Mouse (Mus musculus) heart, embryonic 16.5 days (tissue): ENCODE results near the gene Mxi1. TPM values are rescaled to one million over a fixed set of nuclear protein-coding genes. Genes with fewer than 3 reads are reported as not detected.

Experiments used
- ATAC-seq: fragments of 200-750 bp; cut with Nextera tagmentation; replicated peaks from 2 replicates; pipeline ENCODE4 v1.8.0; 2017; ENCODE audit warnings: moderate number of reproducible peaks; ENCODE audit not compliant: insufficient read depth, low FRiP score; ENCODE audit errors: extremely low read depth
- H3K27ac ChIP-seq: fragments of 300-500 bp; sonication (generic); 2 replicates; pipeline ENCODE4 v1.5.1; 2014; ENCODE audit warnings: mild to moderate bottlenecking, low read length, control low read depth, moderate library complexity
- H3K27me3 ChIP-seq: fragments of 300-500 bp; sonication (generic); 2 replicates; pipeline ENCODE4 v1.6.1; 2014; ENCODE audit warnings: low read length, mixed read lengths; ENCODE audit not compliant: control insufficient read depth, insufficient read depth
- H3K36me3 ChIP-seq: fragments of 300-500 bp; sonication (generic); 2 replicates; pipeline ENCODE4 v1.6.1; 2014; ENCODE audit not compliant: control insufficient read depth, insufficient read depth
- H3K4me1 ChIP-seq: fragments of 300-500 bp; sonication (generic); 2 replicates; pipeline ENCODE4 v1.6.1; 2014; ENCODE audit warnings: low read length, mixed read lengths; ENCODE audit not compliant: control insufficient read depth, insufficient read depth
- H3K4me2 ChIP-seq: fragments of 300-500 bp; sonication (generic); 2 replicates; pipeline ENCODE4 v1.6.1; 2014; ENCODE audit warnings: low read depth, mild to moderate bottlenecking, control low read depth, low read length
- H3K4me3 ChIP-seq: fragments of 300-500 bp; sonication (generic); 2 replicates; pipeline ENCODE4 v1.5.1; 2014; ENCODE audit warnings: mild to moderate bottlenecking, control low read depth, low read length
- H3K9ac ChIP-seq: fragments of 300-500 bp; sonication (generic); 2 replicates; pipeline ENCODE4 v1.6.1; 2014; ENCODE audit warnings: low read length, control low read depth
- H3K9me3 ChIP-seq: fragments of 300-500 bp; sonication (generic); replicated peaks from 2 replicates; pipeline ENCODE4 v1.6.1; 2016; ENCODE audit warnings: low read length; ENCODE audit not compliant: control insufficient read depth
- WGBS: fragments of 180-500 bp; shearing (Covaris S2); extraction: QIAGEN DNeasy Blood & Tissue Kit; methylation state at CpG from one replicate; pipeline ENCODE4 v1.1.7; 2014; 5-methylcytosine and 5-hydroxymethylcytosine counted together
- polyA plus RNA-seq: library from polyadenylated mRNA; unstranded; fragments of >200 nt; fragmentation: Nextera tagmentation; extraction: Ambion mirVana; gene quantifications from 2 replicates; pipeline ENCODE4 v1.2.1, GENCODE M21; 2015

Mxi1 gene
- polyA plus RNA-seq, 1 experiment from 2014 or later, result 28.7 TPM

- no peak for ATAC-seq
- Histone ChIP-seq H3K27ac (peak overlapping the region; percentile 25; the same call in 1 of the 2 replicates), H3K9ac (no peak overlapping the region), H3K4me1 (peaks cover 35% of the 10 kb centered on the region), H3K4me2 (no peak overlapping the region), H3K27me3 (no peaks in the 10 kb centered on the region), H3K4me3 (no peak overlapping the region), H3K36me3 (no peaks in the 10 kb centered on the region), H3K9me3 (no peaks in the 10 kb centered on the region)
- WGBS, result 69% methylated on average over 16 of the region's 16 CpGs
Measured at GRCm38 (mm10) chr19:53318143-53319132, 8.1 kb downstream of the Mxi1 start.

- no peaks in the 10 kb centered on the region for H3K9me3 ChIP-seq
- no peak overlapping the region for H3K4me3 ChIP-seq
- WGBS, result 55% methylated on average over 9 of the region's 9 CpGs
- ATAC-seq, result no peak
- H3K4me1 ChIP-seq, result peaks cover 29% of the 10 kb centered on the region
- no peak overlapping the region for H3K4me2 ChIP-seq
- no peak overlapping the region for H3K27ac ChIP-seq
- no peaks in the 10 kb centered on the region for H3K36me3 ChIP-seq
- no peaks in the 10 kb centered on the region for H3K27me3 ChIP-seq
- no peak overlapping the region for H3K9ac ChIP-seq
Measured at GRCm38 (mm10) chr19:53320264-53321110, 10.2 kb downstream of the Mxi1 start.

DNA sequence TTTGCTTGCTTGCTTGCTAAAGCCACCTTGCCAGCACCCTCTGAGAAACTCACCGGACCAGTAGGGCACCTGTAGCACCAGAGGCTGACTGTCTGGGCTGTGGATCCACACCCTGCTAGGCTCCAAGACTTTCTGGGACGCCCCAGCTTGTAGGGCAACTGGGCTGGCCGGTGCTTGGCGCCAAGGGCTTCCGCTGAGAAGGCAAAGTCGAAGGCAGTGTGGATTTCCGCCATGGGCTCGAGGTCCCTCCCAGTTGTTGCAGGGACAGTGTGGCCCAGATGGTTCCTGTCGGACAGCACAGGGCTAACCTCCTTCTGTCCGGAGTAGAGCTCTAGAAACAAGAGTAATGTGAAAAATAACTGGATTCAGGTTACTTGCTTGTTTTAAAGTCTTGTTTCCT is 11.0 kb downstream of the Mxi1 start:
- Histone ChIP-seq H3K9ac (peak overlapping the region; percentile 18; the same call in 1 of the 2 replicates), H3K27ac (peak overlapping the region; percentile 52; the same call in 1 of the 2 replicates)

DNA sequence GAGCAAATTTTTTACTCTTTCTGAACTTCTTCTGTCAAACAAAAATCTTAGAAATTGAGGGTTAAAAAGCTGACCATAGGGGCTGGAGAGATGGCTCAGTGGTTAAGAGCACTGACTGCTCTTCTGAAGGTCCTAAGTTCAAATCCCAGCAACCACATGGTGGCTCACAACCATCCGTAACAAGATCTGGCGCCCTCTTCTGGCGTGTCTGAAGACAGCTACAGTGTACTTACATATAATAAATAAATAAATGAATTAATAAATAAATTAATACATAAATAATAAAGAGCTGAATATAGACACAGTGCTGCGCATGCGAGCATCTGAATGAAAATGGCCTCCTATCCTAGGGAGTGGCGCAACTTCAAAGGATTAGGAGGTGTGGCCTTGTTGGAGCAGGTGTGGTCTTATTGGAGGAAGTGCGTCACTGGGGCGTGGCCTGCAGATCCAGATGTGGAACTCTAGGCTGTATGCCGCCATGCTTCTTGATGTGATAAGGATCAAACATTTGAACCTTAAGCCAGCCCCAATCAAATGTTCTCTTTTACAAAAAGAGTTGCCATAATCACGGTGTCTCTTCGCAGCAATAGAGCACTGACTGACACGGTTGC is 12.2 kb downstream of the Mxi1 start:
- 89% methylated on average over 12 of the region's 12 CpGs for WGBS
- ATAC-seq, result no peak
- Histone ChIP-seq H3K4me3 (no peak overlapping the region), H3K9ac (no peak overlapping the region), H3K27ac (no peak overlapping the region), H3K9me3 (no peaks in the 10 kb centered on the region), H3K4me1 (peaks cover 34% of the 10 kb centered on the region), H3K27me3 (no peaks in the 10 kb centered on the region), H3K4me2 (no peak overlapping the region), H3K36me3 (no peaks in the 10 kb centered on the region)

More for the DNA sequence above, 11.0 kb downstream of the Mxi1 start:
- H3K27me3 ChIP-seq, result no peaks in the 10 kb centered on the region
- H3K36me3 ChIP-seq, result no peaks in the 10 kb centered on the region
- 0 out of 2 replicates have a peak overlapping the region, but pooled peaks have one; percentile 14 for H3K4me2 ChIP-seq
- 73% methylated on average over 10 of the region's 10 CpGs for WGBS
- no peaks in the 10 kb centered on the region for H3K9me3 ChIP-seq
- peaks cover 33% of the 10 kb centered on the region for H3K4me1 ChIP-seq
- no peak overlapping the region for H3K4me3 ChIP-seq
- ATAC-seq, result no peak

DNA sequence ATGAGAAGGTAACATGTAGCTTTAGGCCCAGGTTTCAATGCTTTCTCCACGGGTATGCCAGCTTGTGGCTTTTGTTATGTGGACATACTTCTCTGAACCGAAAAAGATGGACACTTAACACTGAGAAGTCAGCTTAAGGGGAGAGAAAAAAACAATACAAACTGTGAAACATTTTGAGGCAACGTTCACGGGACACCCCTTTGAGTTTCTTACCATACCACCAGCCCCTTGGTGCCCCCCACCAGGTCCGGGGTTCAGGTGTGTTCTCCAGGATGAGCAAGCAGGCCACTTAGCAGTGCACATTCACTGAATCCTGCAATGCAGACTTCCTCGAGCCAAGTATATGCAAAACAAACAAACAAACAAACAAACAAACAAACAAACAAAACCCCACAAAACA is 14.5 kb downstream of the Mxi1 start:
- peaks cover 24% of the 10 kb centered on the region for H3K4me1 ChIP-seq
- WGBS, result 53% methylated on average over 6 of the region's 6 CpGs
- H3K9ac ChIP-seq, result peak overlapping the region; percentile 69
- H3K27ac ChIP-seq, result no peak overlapping the region; the same call in 1 of the 2 replicates
- H3K9me3 ChIP-seq, result no peaks in the 10 kb centered on the region
- no peak overlapping the region for H3K4me3 ChIP-seq
- ATAC-seq, result no peak
- no peaks in the 10 kb centered on the region for H3K36me3 ChIP-seq
- H3K4me2 ChIP-seq, result peak overlapping the region; percentile 82; the same call in 1 of the 2 replicates
- no peaks in the 10 kb centered on the region for H3K27me3 ChIP-seq

- WGBS, result 6% methylated on average over 27 of the region's 27 CpGs
Measured at GRCm38 (mm10) chr19:53325578-53326295, 15.4 kb downstream of the Mxi1 start.

GRCm38 (mm10) chr19:53328116-53328515 is 17.8 kb downstream of the Mxi1 start:
- Histone ChIP-seq H3K27ac (no peak overlapping the region), H3K9me3 (no peaks in the 10 kb centered on the region), H3K9ac (no peak overlapping the region), H3K36me3 (peaks cover 14% of the 10 kb centered on the region), H3K4me2 (no peak overlapping the region), H3K4me1 (peaks cover 14% of the 10 kb centered on the region), H3K27me3 (no peaks in the 10 kb centered on the region), H3K4me3 (no peak overlapping the region)
- no peak for ATAC-seq
- WGBS, result 64% methylated on average over 9 of the region's 9 CpGs

More at GRCm38 (mm10) chr19:53325578-53326295, 15.4 kb downstream of the Mxi1 start:
- Histone ChIP-seq H3K9me3 (no peaks in the 10 kb centered on the region), H3K9ac (peak overlapping the region; percentile 69), H3K4me3 (peak overlapping the region; percentile 53), H3K36me3 (no peaks in the 10 kb centered on the region), H3K4me1 (peaks cover 20% of the 10 kb centered on the region), H3K27ac (peak overlapping the region; percentile 81), H3K4me2 (peak overlapping the region; percentile 82), H3K27me3 (no peaks in the 10 kb centered on the region)
- no peak; the same call in 1 of the 2 replicates for ATAC-seq
